Mouse (Mus musculus) neural tube, embryonic 14.5 days (tissue): ENCODE results near the gene Ttc41. TPM values are rescaled to one million over a fixed set of nuclear protein-coding genes. Genes with fewer than 3 reads are reported as not detected.
"Not testable (repeated sequence)": the region's sequence is repeated elsewhere in the genome, so short reads cannot be mapped to it uniquely, and the experiment has no call there.

Experiments
- ATAC-seq: fragments of 200-750 bp; cut with Nextera tagmentation; 2 replicates; pipeline ENCODE4 v1.8.0; 2017; ENCODE audit warnings: low read depth, mild to moderate bottlenecking, moderate TSS enrichment, moderate library complexity
- H3K27ac ChIP-seq: fragments of 300-500 bp; sonication (generic); 2 replicates; pipeline ENCODE4 v1.5.1; 2014; ENCODE audit warnings: low read depth, mild to moderate bottlenecking, control low read depth, low read length, moderate library complexity, mixed read lengths
- H3K27me3 ChIP-seq: fragments of 300-500 bp; sonication (generic); 2 replicates; pipeline ENCODE4 v1.6.1; 2014; ENCODE audit warnings: low read length; ENCODE audit not compliant: control insufficient read depth, insufficient read depth
- H3K36me3 ChIP-seq: fragments of 300-500 bp; sonication (generic); 2 replicates; pipeline ENCODE4 v1.6.1; 2014; ENCODE audit warnings: low read length, mixed read lengths; ENCODE audit not compliant: control insufficient read depth, insufficient read depth
- H3K4me1 ChIP-seq: fragments of 300-500 bp; sonication (generic); 2 replicates; pipeline ENCODE4 v1.6.1; 2014; ENCODE audit warnings: low read length; ENCODE audit not compliant: control insufficient read depth, insufficient read depth
- H3K4me2 ChIP-seq: fragments of 300-500 bp; sonication (generic); 2 replicates; pipeline ENCODE4 v1.6.1; 2014; ENCODE audit warnings: mild to moderate bottlenecking, low read depth, low read length, control low read depth
- H3K4me3 ChIP-seq: fragments of 300-500 bp; sonication (generic); 2 replicates; pipeline ENCODE4 v1.5.1; 2014; ENCODE audit warnings: low read depth, low read length, control low read depth, mixed read lengths
- H3K9ac ChIP-seq: fragments of 300-500 bp; sonication (generic); replicated peaks from 2 replicates; pipeline ENCODE4 v1.6.1; 2014; ENCODE audit warnings: low read depth, mild to moderate bottlenecking, control low read depth, low read length, mixed read lengths
- H3K9me3 ChIP-seq: fragments of 300-500 bp; sonication (generic); 2 replicates; pipeline ENCODE4 v1.6.1; 2016; ENCODE audit warnings: low read length; ENCODE audit not compliant: control insufficient read depth
- WGBS: fragments of 180-500 bp; shearing (Covaris S2); extraction: QIAGEN DNeasy Blood & Tissue Kit; methylation state at CpG from one replicate; pipeline ENCODE4 v1.1.7; 2014; 5-methylcytosine and 5-hydroxymethylcytosine counted together
- polyA plus RNA-seq: library from polyadenylated mRNA; unstranded; fragments of >200 nt; fragmentation: Nextera tagmentation; extraction: Ambion mirVana; gene quantifications from 2 replicates; pipeline ENCODE4 v1.2.1, GENCODE M21; 2014

Ttc41 gene
- polyA plus RNA-seq = 2.0 and 3.0 TPM in 2 replicates

DNA sequence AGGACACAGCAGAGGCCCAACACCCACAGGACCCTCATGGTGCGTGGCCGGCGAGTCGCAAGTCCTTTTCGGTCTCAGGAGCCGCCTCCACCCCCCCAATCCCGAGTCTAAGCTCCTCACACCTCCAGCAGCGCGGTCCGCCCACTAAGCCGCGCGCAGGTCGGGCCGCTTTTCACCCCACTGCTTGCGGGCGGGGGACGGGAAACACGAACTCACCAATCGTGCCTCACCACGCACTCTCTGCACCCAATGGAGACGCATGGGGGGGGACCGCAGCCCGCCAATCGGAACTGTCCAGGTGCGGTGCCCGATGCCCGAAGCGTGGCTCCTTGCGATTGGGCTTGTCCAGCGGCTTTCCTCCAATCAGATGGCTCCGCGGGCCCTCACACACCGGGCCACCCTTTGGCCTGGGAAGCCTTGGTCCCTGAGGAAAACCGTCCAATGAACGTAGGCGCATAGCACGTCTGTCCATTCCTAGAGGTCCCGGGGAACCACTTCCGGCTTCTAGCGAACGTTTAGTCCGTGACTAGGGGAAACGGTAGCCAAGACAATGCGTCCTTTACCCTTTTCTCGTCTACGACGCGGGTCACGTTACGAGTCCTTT lies at the start of gene Ttc41, which contains the start of gene Hsp90b1:
TSS of gene Ttc41 (plus strand) at position 494 of the 604 bp plus-strand sequence.
TSS of gene Hsp90b1 (minus strand) at position 192 of the 604 bp plus-strand sequence.
- Histone ChIP-seq H3K9me3 (no peaks in the 10 kb centered on the region), H3K36me3 (peaks cover 22% of the 10 kb centered on the region), H3K4me1 (peaks cover 32% of the 10 kb centered on the region), H3K4me3 (peak within 1 kb of the TSS; percentile 82), H3K27ac (peak within 1 kb of the TSS; percentile 93), H3K9ac (peak within 1 kb of the TSS; percentile 93), H3K4me2 (peak within 1 kb of the TSS; percentile 65), H3K27me3 (no peaks in the 10 kb centered on the region)
- peak; percentile 98 for ATAC-seq
- under 1% methylated on average over 49 of the region's 51 CpGs for WGBS

DNA sequence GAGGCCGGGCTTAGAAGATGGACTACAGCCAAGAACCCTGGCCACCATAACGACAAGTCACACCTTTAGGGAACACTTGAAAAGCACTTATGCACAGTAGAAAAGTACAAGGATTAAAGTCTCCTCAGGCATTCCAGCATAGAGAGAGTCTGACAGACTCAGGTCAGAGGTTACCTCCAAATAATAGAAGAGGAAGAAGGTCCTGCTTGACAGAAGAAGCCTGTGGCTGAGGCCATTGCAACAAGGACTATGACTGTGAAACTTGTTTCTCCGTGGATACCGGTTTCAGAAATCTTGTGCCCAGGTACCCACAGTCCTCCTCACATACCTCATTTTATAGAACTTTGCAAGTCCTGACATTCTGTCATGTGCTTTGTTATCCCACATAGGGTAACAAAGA lies 35.1 kb upstream of the Ttc41 start:
- not testable (repeated sequence) for H3K27ac ChIP-seq, H3K4me3 ChIP-seq, H3K4me1 ChIP-seq, H3K4me2 ChIP-seq, H3K27me3 ChIP-seq, H3K9ac ChIP-seq, ATAC-seq, H3K9me3 ChIP-seq, H3K36me3 ChIP-seq
- 85% methylated on average over 4 of the region's 4 CpGs for whole genome bisulfite sequencing

DNA sequence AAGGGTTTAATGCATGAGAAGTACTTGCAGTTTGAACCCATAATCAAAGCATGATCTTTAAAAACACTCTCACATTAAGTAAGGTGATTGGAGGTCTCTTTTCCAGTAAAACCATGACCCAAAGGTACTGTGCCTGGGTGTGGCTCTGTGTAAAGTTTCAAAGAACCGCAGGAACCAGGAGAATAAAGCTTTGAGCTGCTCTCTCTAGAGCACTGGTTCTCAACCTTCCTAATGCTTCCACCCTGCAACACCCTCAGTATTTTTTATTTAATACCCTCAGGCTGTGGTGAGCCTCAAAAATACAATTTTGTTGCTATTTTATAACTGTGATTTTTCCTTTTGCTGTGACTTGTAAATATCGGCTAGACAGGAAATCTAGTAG lies 20.8 kb upstream of the Ttc41 start:
- Histone ChIP-seq H3K4me2 (peak overlapping the region; percentile 57), H3K4me3 (peak overlapping the region; percentile 56), H3K9ac (peak overlapping the region; percentile 76; the same call in 1 of the 2 replicates)
- not testable (repeated sequence) for H3K4me1 ChIP-seq, H3K27me3 ChIP-seq, H3K36me3 ChIP-seq, H3K9me3 ChIP-seq, H3K27ac ChIP-seq
- 28% methylated on average over 2 of the region's 2 CpGs for WGBS
- peak; percentile 39 for ATAC-seq

DNA sequence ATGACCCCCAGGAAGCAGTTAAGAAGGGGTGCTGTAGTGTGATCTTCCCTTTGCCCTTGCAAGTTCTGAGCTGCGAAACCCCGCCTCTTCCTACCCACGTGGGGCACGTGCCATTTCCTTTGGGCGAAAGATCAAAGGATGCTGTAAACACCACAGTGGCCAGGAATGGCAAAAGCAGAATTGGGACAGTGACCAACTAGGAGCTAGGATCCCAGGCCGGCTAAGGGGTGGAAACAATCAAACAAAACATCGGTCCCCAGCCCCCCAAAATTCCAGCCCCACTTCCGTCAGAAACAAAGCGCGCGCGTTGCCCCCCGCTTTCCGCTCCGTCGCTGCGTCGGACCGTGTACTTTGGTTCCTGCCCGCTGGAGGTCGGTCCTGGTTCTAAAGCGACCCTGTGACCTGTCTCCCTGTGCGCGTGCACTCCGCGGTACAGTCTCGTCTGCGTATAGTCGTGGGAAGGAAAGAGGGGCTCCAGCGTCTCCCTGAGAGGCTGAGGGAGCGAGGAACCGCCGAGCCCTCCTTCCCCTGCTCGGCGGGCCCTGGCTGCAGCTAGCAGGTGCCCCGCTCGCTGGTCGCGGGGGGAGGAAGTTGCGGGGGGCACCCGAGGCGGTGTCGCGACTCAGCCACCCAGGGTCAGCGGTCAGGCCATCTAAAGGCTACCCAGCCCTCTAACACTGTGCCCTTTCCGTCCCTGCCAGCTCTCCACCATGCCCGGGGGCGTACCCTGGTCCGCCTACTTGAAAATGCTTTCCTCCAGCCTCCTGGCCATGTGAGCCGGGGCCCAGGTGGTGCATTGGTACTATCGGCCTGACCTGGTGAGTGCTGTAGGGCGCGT lies 20.2 kb upstream of the Ttc41 start:
- H3K27me3 ChIP-seq, H3K36me3 ChIP-seq, H3K4me1 ChIP-seq, H3K9me3 ChIP-seq: not testable (repeated sequence)
- WGBS = under 1% methylated on average over 53 of the region's 53 CpGs
- Histone ChIP-seq H3K4me3 (peak overlapping the region; percentile 56), H3K4me2 (peak overlapping the region; percentile 57), H3K27ac (peak overlapping the region; percentile 67), H3K9ac (peak overlapping the region; percentile 76)
- peak; percentile 95 for ATAC-seq

DNA sequence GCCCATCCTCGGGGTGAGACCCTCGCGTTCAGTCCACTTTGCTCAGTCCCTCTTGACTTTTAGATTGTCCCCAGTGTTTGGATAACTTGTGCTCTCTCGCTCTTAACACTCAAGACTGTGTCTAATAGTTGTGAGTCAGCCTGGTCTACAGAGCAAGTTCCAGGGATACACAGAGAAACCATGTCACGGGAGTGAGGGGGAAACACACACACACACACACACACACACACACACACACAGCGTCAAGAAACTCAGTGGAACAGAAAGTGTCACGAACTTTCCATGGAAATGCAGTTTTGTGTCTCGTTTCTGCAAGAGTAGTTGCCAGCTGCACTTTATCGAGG lies 19.6 kb upstream of the Ttc41 start:
- H3K4me1 ChIP-seq, ATAC-seq, H3K36me3 ChIP-seq, H3K9me3 ChIP-seq, H3K27ac ChIP-seq, H3K27me3 ChIP-seq: not testable (repeated sequence)
- 23% methylated on average over 9 of the region's 9 CpGs for WGBS
- Histone ChIP-seq H3K9ac (peak overlapping the region; percentile 76; the same call in 1 of the 2 replicates), H3K4me3 (peak overlapping the region; percentile 56), H3K4me2 (peak overlapping the region; percentile 57)

DNA sequence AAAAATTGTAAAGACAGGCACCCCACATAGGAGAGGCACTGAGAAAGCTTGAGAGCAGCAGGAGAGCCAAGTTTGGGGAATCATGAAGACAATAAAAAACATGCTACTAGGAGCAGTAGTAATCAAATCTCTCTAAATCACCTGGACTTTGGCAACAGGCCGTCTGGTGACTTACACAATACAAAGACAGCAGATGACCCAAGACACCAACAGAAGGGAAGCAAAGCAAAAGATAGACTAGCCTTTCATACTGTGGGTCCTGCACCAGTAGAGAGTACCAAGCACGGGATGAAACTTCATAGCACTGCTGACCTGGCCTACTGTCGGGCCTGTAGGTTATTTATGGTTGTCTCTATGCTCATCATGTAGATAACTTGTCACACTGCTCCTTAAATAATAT lies 5.4 kb upstream of the Ttc41 start:
- H3K27me3 ChIP-seq = no peaks in the 10 kb centered on the region
- no peak for ATAC-seq
- H3K4me1 ChIP-seq = peaks cover 41% of the 10 kb centered on the region
- WGBS = 48% methylated on average over 3 of the region's 3 CpGs
- H3K36me3 ChIP-seq = peaks cover 59% of the 10 kb centered on the region
- H3K27ac ChIP-seq = no peak overlapping the region
- H3K4me3 ChIP-seq = no peak overlapping the region
- H3K4me2 ChIP-seq = no peak overlapping the region
- no peaks in the 10 kb centered on the region for H3K9me3 ChIP-seq
- no peak overlapping the region for H3K9ac ChIP-seq

DNA sequence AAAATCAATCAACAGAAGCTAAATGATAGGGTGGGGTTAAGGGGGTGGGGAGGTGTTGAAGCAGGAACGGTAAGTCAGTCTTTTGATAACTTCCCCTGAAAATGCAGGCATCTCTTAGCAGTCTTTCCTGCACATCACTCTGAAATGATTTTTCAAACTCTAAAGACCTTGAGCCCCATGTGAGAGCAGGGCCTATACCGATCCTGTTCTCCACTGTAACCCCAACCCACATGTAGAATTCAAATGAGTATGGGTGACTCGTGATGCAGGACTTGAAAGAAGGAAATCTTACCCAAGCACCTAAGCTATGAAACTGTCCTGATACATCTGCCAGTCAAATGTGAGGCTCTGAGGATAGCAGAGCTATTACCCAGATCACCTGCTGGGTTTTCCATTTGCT lies 4.6 kb upstream of the Ttc41 start:
- ATAC-seq = no peak
- Histone ChIP-seq H3K27me3 (no peaks in the 10 kb centered on the region), H3K9me3 (no peaks in the 10 kb centered on the region), H3K27ac (no peak overlapping the region), H3K4me1 (peaks cover 41% of the 10 kb centered on the region), H3K9ac (no peak overlapping the region), H3K4me2 (no peak overlapping the region), H3K36me3 (peaks cover 52% of the 10 kb centered on the region), H3K4me3 (no peak overlapping the region)
- 66% methylated on average over 3 of the region's 3 CpGs for WGBS

DNA sequence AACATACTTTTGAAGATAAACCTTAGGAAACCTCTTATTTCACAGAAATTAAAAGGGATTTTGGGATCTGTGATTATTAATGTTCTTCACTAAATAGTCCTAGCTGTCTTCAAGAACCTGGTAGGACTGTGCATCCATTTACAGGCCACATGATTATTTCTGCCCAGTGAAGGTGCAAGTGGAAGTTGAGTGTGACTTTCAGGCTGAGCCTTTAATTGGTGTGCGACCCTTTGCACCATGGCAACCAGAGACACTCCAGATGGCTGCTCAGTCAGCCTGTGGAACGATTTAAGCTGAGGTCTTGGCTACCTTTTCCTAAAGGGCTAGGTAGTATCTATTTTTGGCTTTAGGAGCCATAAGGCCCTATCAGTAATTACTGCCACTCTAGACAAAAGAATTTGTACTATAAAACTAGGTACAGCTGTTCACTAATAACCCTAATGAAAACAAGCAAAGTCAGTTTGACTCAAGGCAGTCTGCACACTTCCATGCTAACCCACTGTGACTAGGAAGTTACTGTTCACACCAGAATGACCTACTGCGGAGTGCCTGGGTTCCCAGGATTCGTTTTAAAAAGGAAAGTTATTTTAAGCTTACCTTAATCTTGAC lies 3.2 kb upstream of the Ttc41 start:
- H3K9ac ChIP-seq = no peak overlapping the region
- H3K4me1 ChIP-seq = peaks cover 41% of the 10 kb centered on the region

DNA sequence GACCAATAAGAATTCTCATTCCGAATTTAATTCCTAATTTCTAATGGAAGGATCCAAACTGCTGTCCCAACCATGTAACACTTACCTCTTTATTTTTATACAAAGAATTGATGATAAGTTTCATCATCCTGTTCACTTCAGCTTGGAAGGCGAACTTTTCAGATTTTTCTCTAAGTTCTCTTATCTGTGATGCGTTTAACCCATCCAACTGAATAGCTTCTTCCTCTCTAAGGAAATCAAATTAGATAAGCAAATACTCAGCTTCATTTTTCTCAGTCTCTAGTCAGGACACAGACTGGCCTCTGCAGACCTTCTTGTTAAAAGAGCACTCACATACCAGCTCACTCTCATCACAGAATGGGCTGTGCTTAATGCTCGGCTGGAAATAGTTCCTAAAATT lies 2.2 kb upstream of the Ttc41 start:
- peaks cover 37% of the 10 kb centered on the region for H3K36me3 ChIP-seq
- no peak overlapping the region for H3K9ac ChIP-seq

More for the DNA sequence above, 3.2 kb upstream of the Ttc41 start:
- Histone ChIP-seq H3K9me3 (no peaks in the 10 kb centered on the region), H3K4me2 (no peak overlapping the region), H3K27ac (no peak overlapping the region), H3K36me3 (peaks cover 46% of the 10 kb centered on the region), H3K4me3 (no peak overlapping the region), H3K27me3 (no peaks in the 10 kb centered on the region)
- 48% methylated on average over 4 of the region's 4 CpGs for WGBS
- ATAC-seq = no peak

More for the DNA sequence above, 2.2 kb upstream of the Ttc41 start:
- Histone ChIP-seq H3K4me1 (peaks cover 41% of the 10 kb centered on the region), H3K4me3 (0 out of 2 replicates have a peak overlapping the region, but pooled peaks have one; percentile 82), H3K9me3 (no peaks in the 10 kb centered on the region), H3K27ac (no peak overlapping the region), H3K4me2 (peak overlapping the region; percentile 62; the same call in 1 of the 2 replicates), H3K27me3 (no peaks in the 10 kb centered on the region)
- 82% methylated on average over 4 of the region's 4 CpGs for WGBS
- no peak for ATAC-seq
